In genomic region chr4:120144343-120144742, GRCm38 (mm10) we compare ENCODE assay signal across 14 mouse cellular contexts. TPM values are rescaled to one million over a fixed set of nuclear protein-coding genes. Genes with fewer than 3 reads are reported as not detected.
DNase-seq lines count a peak whose midpoint lies in the region; ATAC-seq lines count a peak whose summit lies in the region.
"Had no signal": no experiment of that assay in that cellular context is flagged by ENCODE, and none has a peak within 500 bp of the region (broad histone marks: within the 10 kb centered on the region; RNA-seq: fewer than 3 reads in every experiment).

No protein-coding gene starts in this region.

- peak; percentile 59 for DNase-seq in heart, adult 8-10 months (ENCODE audit: low spot score)
- DNase-seq in heart, embryonic 10.5 days (ENCODE audit: low spot score): no peak
- DNase-seq in cerebellum, adult 11 months: peak; percentile 70
- peak; percentile 78 to 80 for DNase-seq in cerebellum, postnatal 10 days
- DNase-seq in heart, postnatal 10 days: peak; percentile 79 to 82
- no peak for DNase-seq in B cell, adult 2 months

- ATAC-seq in hindbrain, embryonic 16.5 days: no peak
- ATAC-seq in megakaryocyte, adult 5-6 weeks (ENCODE audit: poor library complexity, severe bottlenecking): no peak

- no peak overlapping the region; the same call in 1 of the 2 replicates for H3K27ac ChIP-seq in heart, embryonic 10.5 days
- H3K27ac ChIP-seq in hindbrain, embryonic 16.5 days (ENCODE audit: low read depth, low read length): no peak overlapping the region
- H3K27ac ChIP-seq: forebrain, embryonic 12.5 days; hindbrain, embryonic 12.5 days; limb, embryonic 10.5 days; lung, embryonic 15.5 days; stomach, embryonic 15.5 days had no signal

- H3K4me3 ChIP-seq in heart, embryonic 10.5 days: no peak overlapping the region
- H3K4me3 ChIP-seq in hindbrain, embryonic 16.5 days (ENCODE audit: low read length): no peak overlapping the region
- H3K4me3 ChIP-seq: forebrain, embryonic 12.5 days; hindbrain, embryonic 12.5 days; limb, embryonic 10.5 days; lung, embryonic 15.5 days; stomach, embryonic 15.5 days had no signal

- H3K4me1 ChIP-seq in heart, embryonic 10.5 days: peaks cover 43% of the 10 kb centered on the region
- peaks cover 6% of the 10 kb centered on the region; the same call in 1 of the 2 replicates for H3K4me1 ChIP-seq in hindbrain, embryonic 16.5 days (ENCODE audit: control insufficient read depth, insufficient read depth, low read depth, low read length)

- H3K4me2 ChIP-seq in hindbrain, embryonic 16.5 days (ENCODE audit: low read length): no peak overlapping the region
- H3K4me2 ChIP-seq: forebrain, embryonic 12.5 days; hindbrain, embryonic 12.5 days; lung, embryonic 15.5 days; stomach, embryonic 15.5 days had no signal

- WGBS in heart, embryonic 10.5 days: 73% methylated on average over 5 of the region's 5 CpGs
- 80% methylated on average over 5 of the region's 5 CpGs for WGBS in hindbrain, embryonic 16.5 days

- H3K9me3 ChIP-seq in heart, embryonic 10.5 days: no peaks in the 10 kb centered on the region
- no peaks in the 10 kb centered on the region for H3K9me3 ChIP-seq in hindbrain, embryonic 16.5 days (ENCODE audit: control insufficient read depth, low read length)
- H3K9me3 ChIP-seq: forebrain, embryonic 12.5 days; hindbrain, embryonic 12.5 days; limb, embryonic 10.5 days; lung, embryonic 15.5 days; stomach, embryonic 15.5 days had no signal

- peaks cover 18% of the 10 kb centered on the region for H3K27me3 ChIP-seq in heart, embryonic 10.5 days (ENCODE audit: insufficient read depth, poor library complexity, severe bottlenecking)
- no peaks in the 10 kb centered on the region for H3K27me3 ChIP-seq in hindbrain, embryonic 16.5 days (replicated peaks; ENCODE audit: control insufficient read depth, insufficient read depth, low read length)
- H3K27me3 ChIP-seq: lung, embryonic 15.5 days; stomach, embryonic 15.5 days had no signal

- intact Hi-C loops in heart, postnatal 10 days (cut with DNase I): no loop called here

- H3K9ac ChIP-seq in hindbrain, embryonic 16.5 days (ENCODE audit: low read depth, low read length): no peak overlapping the region
- H3K9ac ChIP-seq: forebrain, embryonic 12.5 days; hindbrain, embryonic 12.5 days; lung, embryonic 15.5 days; stomach, embryonic 15.5 days had no signal

- H3K36me3 ChIP-seq in heart, embryonic 10.5 days: no peaks in the 10 kb centered on the region
- no peaks in the 10 kb centered on the region for H3K36me3 ChIP-seq in hindbrain, embryonic 16.5 days (ENCODE audit: control insufficient read depth, insufficient read depth, low read length)
- H3K36me3 ChIP-seq: forebrain, embryonic 12.5 days; hindbrain, embryonic 12.5 days; limb, embryonic 10.5 days; lung, embryonic 15.5 days; stomach, embryonic 15.5 days had no signal

RNA-seq across cellular contexts. Expression of gene Edn2, which starts 16.7 kb away (rescaled TPM):
- total RNA-seq in heart, adult 8-10 months (2022): not detected
- 0.46 and 0.60 TPM in 2 replicates for polyA plus RNA-seq in heart, embryonic 10.5 days (2016; fragmentation: Nextera tagmentation; extraction: Ambion mirVana)
- total RNA-seq in heart, postnatal 10 days (2021): not detected
- polyA plus RNA-seq in hindbrain, embryonic 16.5 days (2015; fragmentation: Nextera tagmentation; extraction: Ambion mirVana): 0.31 TPM in 1 of 2 replicates, not detected in the other
- total RNA-seq in megakaryocyte, adult 5-6 weeks (2015): not detected in 2 replicates
- not detected in 2 replicates for total RNA-seq in megakaryocyte, adult 5-6 weeks (2017)
- polyA plus RNA-seq: forebrain, embryonic 12.5 days; hindbrain, embryonic 12.5 days; kidney, embryonic 14.5 days; limb, embryonic 10.5 days had no signal

Comparison
In these comparisons a context has a peak if more than half of its experiments do, and no peak if none do; other contexts are left out.
1. DNase-seq: peak in heart, adult 8-10 months (single experiment), cerebellum, adult 11 months (single experiment), cerebellum, postnatal 10 days (2 of 2) and heart, postnatal 10 days (2 of 2); none in heart, embryonic 10.5 days (single experiment) and B cell, adult 2 months (0 of 2).